Mouse (Mus musculus): Measurements from ENCODE around the gene Pcgf6. TPM values are rescaled to one million over a fixed set of nuclear protein-coding genes. Genes with fewer than 3 reads are reported as not detected.

Gene Pcgf6
- polyA plus RNA-seq, 1 experiment from 2014 or later: 28.0 TPM

DNA sequence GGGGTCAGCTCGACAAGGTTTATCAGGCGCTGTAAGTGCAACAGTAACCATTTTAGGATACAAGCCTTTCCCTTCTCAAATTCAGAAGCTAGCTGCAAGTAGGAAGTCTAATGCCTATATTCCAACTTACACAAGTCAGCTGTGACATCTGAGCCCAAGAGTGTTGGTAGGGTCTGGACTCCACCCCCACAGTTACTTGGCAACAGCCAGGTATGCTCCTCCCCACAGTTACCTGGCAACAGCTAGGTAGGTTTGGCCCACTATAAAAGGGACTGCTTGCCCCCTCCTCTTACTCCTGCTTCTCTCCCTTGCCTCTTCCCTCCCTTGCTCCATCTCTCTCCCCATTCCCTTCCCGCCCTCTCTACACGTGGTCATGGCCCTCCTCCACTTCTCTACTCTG is 1.6 kb downstream of the Pcgf6 start:
- DNase-seq (ENCODE audit: low spot score): no peak
- Histone ChIP-seq H3K36me3 (peaks cover 42% of the 10 kb centered on the region), H3K4me1 (replicated peaks) (peaks cover 28% of the 10 kb centered on the region), H3K27me3 (ENCODE audit: insufficient read depth, poor library complexity, severe bottlenecking) (no peaks in the 10 kb centered on the region), H3K4me3 (peak overlapping the region; percentile 83), H3K9me3 (no peaks in the 10 kb centered on the region), H3K27ac (no peak overlapping the region)
- WGBS: 68% methylated on average over 4 of the region's 4 CpGs

DNA sequence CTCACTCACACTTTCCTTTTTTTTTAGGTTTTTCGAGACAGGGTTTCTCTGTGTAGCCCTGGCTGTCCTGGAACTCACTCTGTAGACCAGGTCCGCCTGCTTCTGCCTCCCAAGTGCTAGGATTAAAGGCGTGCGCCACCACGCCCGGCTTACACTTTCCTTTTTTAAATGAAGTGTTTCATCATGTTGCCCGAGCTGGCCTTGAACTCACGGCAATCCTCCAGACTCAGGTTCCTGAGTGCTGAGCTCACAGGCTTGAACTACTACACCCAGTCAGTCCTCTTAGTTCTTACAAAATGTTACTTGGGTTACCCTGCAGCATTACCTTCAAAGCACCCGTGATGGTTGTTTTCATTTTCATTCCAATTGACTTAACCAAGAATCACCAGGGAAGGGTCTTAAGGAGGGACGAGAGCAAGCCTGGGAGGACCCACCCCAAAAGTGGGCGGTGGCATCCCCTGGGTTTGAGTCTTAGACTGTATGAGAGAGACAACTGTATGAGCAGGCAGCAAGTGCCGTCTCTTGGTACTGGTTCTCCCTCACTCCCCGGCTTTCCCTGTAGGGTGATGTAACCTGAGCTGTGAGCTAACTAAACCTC is 3.4 kb downstream of the Pcgf6 start:
- Histone ChIP-seq H3K36me3 (peaks cover 59% of the 10 kb centered on the region), H3K4me3 (no peak overlapping the region), H3K27me3 (ENCODE audit: insufficient read depth, poor library complexity, severe bottlenecking) (no peaks in the 10 kb centered on the region), H3K4me1 (replicated peaks) (peaks cover 28% of the 10 kb centered on the region), H3K27ac (no peak overlapping the region), H3K9me3 (no peaks in the 10 kb centered on the region)
- DNase-seq (ENCODE audit: low spot score): no peak
- 87% methylated on average over 13 of the region's 13 CpGs for WGBS

DNA sequence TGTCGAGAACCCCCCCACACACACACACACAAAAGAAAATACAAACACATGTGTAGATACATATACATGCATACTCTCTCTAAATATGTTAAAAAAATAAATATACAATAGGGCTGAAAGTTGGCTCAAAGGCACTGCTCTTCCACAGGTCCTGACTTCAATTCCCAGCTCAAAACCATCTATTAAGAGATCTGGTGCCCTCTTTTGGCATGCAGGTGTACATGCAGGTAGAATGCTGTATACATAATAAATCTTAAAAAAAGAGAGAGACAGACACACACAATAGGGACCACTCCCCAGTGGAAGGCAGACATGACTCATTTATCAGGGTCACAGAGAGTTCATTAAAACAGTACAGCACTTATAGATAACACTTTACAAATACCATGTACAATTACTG is 4.4 kb downstream of the Pcgf6 start:
- no peak overlapping the region for H3K4me3 ChIP-seq
- H3K27ac ChIP-seq: no peak overlapping the region
- H3K36me3 ChIP-seq: peaks cover 67% of the 10 kb centered on the region
- no peaks in the 10 kb centered on the region for H3K27me3 ChIP-seq (ENCODE audit: insufficient read depth, poor library complexity, severe bottlenecking)
- 94% methylated on average over 1 of the region's 1 CpGs for WGBS
- no peak for DNase-seq (ENCODE audit: low spot score)
- H3K4me1 ChIP-seq (replicated peaks): peaks cover 28% of the 10 kb centered on the region
- no peaks in the 10 kb centered on the region for H3K9me3 ChIP-seq

DNA sequence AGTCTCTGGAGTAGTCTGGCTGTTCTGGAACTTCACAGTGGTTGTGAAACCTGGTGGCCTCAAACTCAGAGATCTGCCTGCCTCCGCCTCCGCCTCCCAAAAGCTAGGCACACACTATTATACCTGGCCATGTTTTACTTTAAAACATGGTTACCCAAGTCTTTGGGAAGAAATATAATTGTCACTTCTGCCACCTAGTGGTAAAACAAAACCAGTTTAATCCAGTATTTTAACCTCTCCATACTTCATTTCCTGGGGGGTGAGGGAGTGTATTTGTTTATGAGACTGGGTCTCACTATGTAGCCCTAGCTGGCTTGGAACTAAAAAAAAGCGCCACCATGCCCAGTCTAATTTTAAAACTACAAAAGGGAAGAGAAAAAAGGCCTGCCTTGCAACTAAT is 7.1 kb downstream of the Pcgf6 start:
- DNase-seq (ENCODE audit: low spot score): no peak
- whole genome bisulfite sequencing: 94% methylated on average over 3 of the region's 3 CpGs
- Histone ChIP-seq H3K27ac (no peak overlapping the region), H3K9me3 (no peaks in the 10 kb centered on the region), H3K27me3 (ENCODE audit: insufficient read depth, poor library complexity, severe bottlenecking) (no peaks in the 10 kb centered on the region), H3K36me3 (peaks cover 94% of the 10 kb centered on the region), H3K4me1 (replicated peaks) (peaks cover 3% of the 10 kb centered on the region; the same call in 1 of the 2 replicates), H3K4me3 (no peak overlapping the region)

DNA sequence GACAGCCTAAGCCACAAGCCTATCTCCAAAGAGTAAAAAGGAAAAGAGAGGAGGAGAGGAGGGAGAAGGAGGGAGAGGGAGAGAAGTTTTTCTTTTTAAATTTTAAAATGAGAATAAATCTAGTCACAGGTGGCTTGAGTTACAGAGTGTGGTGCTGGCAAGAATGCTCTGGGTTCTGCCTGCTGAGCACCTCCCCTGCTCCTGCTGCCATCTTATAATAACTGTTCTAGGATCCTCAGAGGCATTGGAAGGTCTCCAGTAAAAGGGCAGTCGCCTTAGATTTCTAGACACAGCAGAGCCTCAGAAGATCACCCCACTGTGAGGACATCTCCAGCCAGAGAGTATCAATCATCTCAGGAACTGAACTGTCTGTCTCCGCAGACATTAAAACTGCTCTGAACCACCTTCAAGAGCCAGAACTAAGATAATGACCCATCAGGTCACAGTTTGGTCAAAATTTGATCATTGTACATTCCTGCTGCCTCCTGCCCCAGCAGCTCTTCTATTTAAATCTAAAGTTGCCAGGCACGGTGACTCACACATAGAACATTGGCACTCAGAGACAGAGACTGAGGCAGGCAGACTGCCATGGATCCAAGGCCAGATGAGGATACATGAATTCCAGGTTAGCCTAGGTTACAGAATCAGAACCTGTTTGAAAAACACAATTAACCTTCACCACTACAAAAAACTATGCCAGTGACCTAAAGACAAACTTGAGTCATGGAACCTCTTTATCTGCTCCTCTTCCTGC is 9.8 kb downstream of the Pcgf6 start:
- no peaks in the 10 kb centered on the region for H3K9me3 ChIP-seq
- H3K4me3 ChIP-seq: no peak overlapping the region
- no peaks in the 10 kb centered on the region for H3K4me1 ChIP-seq (replicated peaks)
- peaks cover 96% of the 10 kb centered on the region for H3K36me3 ChIP-seq
- H3K27ac ChIP-seq: no peak overlapping the region
- WGBS: 89% methylated on average over 3 of the region's 3 CpGs
- DNase-seq (ENCODE audit: low spot score): no peak
- no peaks in the 10 kb centered on the region for H3K27me3 ChIP-seq (ENCODE audit: insufficient read depth, poor library complexity, severe bottlenecking)

DNA sequence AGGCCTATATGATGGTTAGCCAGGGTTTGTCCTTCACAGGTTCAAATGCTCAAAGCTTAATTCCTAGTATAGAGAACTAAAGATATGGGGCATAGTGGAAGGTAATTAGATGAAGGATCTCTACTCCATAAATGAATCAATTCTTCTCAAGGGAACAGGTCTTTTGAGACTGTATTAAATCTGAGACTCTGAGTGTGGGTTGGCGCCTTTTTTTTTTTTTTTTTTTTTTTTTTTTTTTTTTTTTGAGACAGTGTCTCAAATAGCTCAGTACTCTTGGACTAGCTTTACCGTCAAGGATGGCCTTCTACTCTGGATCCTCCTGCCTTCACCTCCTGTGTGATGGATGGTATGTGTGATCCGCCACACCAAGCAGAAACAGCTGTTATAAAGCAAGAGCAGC is 14.1 kb downstream of the Pcgf6 start:
- H3K27ac ChIP-seq: no peak overlapping the region
- H3K27me3 ChIP-seq (ENCODE audit: insufficient read depth, poor library complexity, severe bottlenecking): no peaks in the 10 kb centered on the region
- WGBS: 90% methylated on average over 3 of the region's 3 CpGs
- DNase-seq (ENCODE audit: low spot score): no peak
- peaks cover 90% of the 10 kb centered on the region for H3K36me3 ChIP-seq
- H3K9me3 ChIP-seq: no peaks in the 10 kb centered on the region
- H3K4me3 ChIP-seq: no peak overlapping the region
- no peaks in the 10 kb centered on the region for H3K4me1 ChIP-seq (replicated peaks)

DNA sequence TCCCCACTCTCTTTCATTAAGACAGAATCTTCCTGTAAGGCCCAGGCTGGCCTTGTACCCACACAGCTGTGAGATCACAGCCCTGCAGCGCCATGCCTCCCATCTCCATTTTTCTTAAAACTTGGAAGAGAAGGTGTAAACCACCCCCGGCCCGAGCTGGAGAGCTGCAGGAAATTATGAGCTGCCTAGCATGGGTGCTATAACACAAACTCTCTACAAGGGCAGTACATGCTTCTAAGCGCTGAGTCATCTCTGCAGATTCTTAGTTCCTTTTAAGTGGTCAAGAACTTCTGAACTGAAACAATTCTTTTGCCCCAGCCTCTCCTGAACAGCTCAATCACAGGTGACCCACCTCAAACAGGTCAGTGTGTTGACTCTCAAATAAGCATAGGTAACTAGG is 15.8 kb downstream of the Pcgf6 start:
- WGBS: 89% methylated on average over 4 of the region's 4 CpGs
- Histone ChIP-seq H3K4me3 (no peak overlapping the region), H3K9me3 (no peaks in the 10 kb centered on the region), H3K27me3 (ENCODE audit: insufficient read depth, poor library complexity, severe bottlenecking) (no peaks in the 10 kb centered on the region), H3K4me1 (replicated peaks) (no peaks in the 10 kb centered on the region), H3K36me3 (peaks cover 73% of the 10 kb centered on the region), H3K27ac (no peak overlapping the region)
- no peak for DNase-seq (ENCODE audit: low spot score)

DNA sequence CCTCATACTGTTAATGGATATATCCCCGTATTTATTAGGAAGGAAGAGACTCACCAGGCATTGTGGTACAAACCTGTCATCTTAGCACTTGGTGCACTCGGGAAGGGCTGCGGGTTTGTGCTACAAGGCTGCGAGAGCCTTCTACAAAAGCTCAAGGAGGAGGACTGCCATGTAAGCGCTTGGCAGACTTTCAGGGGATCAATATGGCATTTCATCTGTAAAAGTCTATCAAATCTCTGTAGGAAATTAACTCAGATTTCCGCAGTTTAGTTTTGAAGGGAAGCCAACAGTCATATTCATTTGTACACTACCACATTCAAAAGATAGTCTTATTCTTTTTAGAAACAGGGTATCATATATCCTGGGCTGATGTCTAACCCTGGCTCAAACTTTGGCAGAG is 18.9 kb downstream of the Pcgf6 start:
- Histone ChIP-seq H3K27ac (no peak overlapping the region), H3K4me3 (no peak overlapping the region), H3K27me3 (ENCODE audit: insufficient read depth, poor library complexity, severe bottlenecking) (no peaks in the 10 kb centered on the region), H3K4me1 (replicated peaks) (0 out of 2 replicates have a peak, but pooled peaks cover 2% of the 10 kb centered on the region), H3K9me3 (no peaks in the 10 kb centered on the region), H3K36me3 (peaks cover 42% of the 10 kb centered on the region)
- no peak for DNase-seq (ENCODE audit: low spot score)
- 93% methylated on average over 6 of the region's 6 CpGs for WGBS

DNA sequence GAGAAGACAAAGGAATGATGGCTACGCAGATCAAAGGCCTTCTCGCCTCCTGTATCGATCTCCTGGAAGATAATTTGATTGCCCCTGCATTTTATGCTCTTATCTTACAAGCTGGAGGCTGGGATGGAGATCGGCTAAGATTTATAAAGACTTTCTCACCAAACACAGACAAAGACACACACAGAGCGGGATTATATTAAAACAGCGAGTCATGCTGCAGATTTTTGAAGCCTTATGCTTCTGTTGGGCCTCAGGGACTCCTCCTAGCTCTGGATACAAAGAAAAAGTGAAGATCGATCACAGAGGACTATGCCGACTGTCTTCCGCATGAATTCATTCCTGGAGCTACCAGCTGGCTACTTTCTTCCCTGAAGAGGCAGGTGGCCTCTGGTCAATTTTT is 20.9 kb downstream of the Pcgf6 start:
- peak; percentile 9 for DNase-seq (ENCODE audit: low spot score)
- 66% methylated on average over 9 of the region's 9 CpGs for WGBS
- Histone ChIP-seq H3K36me3 (peaks cover 37% of the 10 kb centered on the region), H3K4me3 (no peak overlapping the region), H3K9me3 (no peaks in the 10 kb centered on the region), H3K27me3 (ENCODE audit: insufficient read depth, poor library complexity, severe bottlenecking) (no peaks in the 10 kb centered on the region), H3K4me1 (replicated peaks) (0 out of 2 replicates have a peak, but pooled peaks cover 2% of the 10 kb centered on the region), H3K27ac (peak overlapping the region; percentile 81)

DNA sequence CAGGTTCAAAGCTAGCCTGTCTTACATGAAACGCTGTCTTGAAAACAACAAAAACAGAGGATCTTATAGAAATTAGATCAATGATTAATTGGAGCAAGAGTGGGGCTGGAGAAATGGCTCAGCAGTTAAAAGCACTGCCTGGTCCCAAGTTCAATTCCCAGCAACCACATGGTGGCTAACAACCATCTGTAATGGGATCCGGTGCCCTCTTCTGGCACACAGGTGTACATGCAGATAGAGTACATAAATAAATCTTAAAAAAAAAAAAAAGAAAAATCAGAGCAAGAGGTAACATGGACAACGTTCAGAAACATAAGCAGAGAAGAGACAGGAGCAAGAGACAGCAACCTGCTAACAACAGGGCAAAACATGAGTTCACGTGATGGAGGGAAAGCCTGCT is 24.2 kb downstream of the Pcgf6 start:
- Histone ChIP-seq H3K27me3 (ENCODE audit: insufficient read depth, poor library complexity, severe bottlenecking) (no peaks in the 10 kb centered on the region), H3K36me3 (peaks cover 41% of the 10 kb centered on the region), H3K4me1 (replicated peaks) (0 out of 2 replicates have a peak, but pooled peaks cover 2% of the 10 kb centered on the region), H3K9me3 (no peaks in the 10 kb centered on the region), H3K4me3 (no peak overlapping the region), H3K27ac (no peak overlapping the region)
- 84% methylated on average over 4 of the region's 4 CpGs for WGBS
- no peak for DNase-seq (ENCODE audit: low spot score)

DNA sequence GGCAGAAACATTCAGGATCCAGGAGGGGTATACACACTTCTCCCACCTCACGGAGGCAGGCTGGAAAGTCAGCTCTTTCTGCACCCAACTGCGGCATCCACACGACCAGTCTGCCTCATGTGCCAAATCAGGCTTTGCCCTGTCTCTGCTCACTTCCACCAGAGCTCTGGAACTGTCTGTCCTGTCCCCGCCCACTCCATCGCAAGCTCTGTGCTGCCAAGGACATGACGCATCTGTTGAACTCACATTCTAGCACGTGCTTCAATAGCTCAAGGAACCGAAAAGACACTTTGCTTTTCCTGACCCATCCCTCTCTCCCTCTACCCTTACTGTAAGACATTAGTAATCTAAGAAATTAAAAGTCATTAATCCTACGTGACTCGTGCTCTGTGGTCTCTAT is 25.8 kb downstream of the Pcgf6 start:
- 91% methylated on average over 10 of the region's 10 CpGs for WGBS
- DNase-seq (ENCODE audit: low spot score): no peak

DNA sequence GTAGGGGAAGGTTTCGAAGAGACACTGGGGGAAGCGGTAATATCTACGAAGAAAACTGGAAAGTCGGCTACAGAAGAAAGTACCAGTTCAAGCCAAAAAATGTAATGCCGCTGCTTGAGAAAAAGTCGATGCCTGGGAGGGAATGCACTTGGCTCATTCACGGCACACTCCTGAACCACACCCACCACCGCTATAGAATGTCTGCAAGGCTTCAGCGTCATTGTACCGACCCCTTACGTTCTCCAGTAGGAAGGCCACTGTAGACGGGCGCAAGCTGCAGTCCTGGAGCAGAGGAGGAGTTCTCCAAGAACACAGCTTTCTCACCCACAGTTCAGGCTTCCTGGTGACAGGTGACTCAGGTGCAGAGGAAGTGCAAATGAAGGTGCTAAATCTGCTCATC is 27.2 kb downstream of the Pcgf6 start:
- 93% methylated on average over 13 of the region's 13 CpGs for WGBS
- no peak for DNase-seq (ENCODE audit: low spot score)
- Histone ChIP-seq H3K27ac (no peak overlapping the region), H3K9me3 (no peaks in the 10 kb centered on the region), H3K4me3 (no peak overlapping the region), H3K36me3 (peaks cover 47% of the 10 kb centered on the region), H3K27me3 (ENCODE audit: insufficient read depth, poor library complexity, severe bottlenecking) (no peaks in the 10 kb centered on the region; the same call in 1 of the 2 replicates), H3K4me1 (replicated peaks) (peaks cover 7% of the 10 kb centered on the region)

More for the DNA sequence above, 25.8 kb downstream of the Pcgf6 start:
- H3K27ac ChIP-seq: no peak overlapping the region
- 0 out of 2 replicates have a peak, but pooled peaks cover 2% of the 10 kb centered on the region for H3K4me1 ChIP-seq (replicated peaks)
- no peaks in the 10 kb centered on the region for H3K9me3 ChIP-seq
- H3K36me3 ChIP-seq: peaks cover 47% of the 10 kb centered on the region
- no peak overlapping the region for H3K4me3 ChIP-seq
- no peaks in the 10 kb centered on the region for H3K27me3 ChIP-seq (ENCODE audit: insufficient read depth, poor library complexity, severe bottlenecking)

DNA sequence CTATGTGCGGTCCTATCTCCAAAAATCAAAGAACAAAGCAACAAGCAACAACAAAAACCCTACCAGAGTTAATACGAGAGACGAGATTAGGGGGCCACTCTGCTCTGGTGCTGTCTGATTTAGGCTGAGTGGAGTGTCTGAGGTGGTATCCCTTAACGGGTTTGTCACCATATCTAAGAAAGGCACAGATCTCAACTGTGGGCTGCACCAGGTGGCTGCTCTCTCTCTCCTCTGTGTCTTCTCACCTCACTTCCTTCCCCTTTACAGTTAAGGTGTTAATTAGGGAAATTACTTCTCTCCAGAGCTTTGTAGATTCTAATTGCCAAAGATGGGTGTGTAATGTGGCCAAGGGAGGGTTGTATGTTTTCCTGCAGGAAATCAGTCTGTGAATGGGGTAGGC is 28.0 kb downstream of the Pcgf6 start:
- no peak for DNase-seq (ENCODE audit: low spot score)
- WGBS: 93% methylated on average over 4 of the region's 4 CpGs
- peaks cover 5% of the 10 kb centered on the region for H3K27me3 ChIP-seq (ENCODE audit: insufficient read depth, poor library complexity, severe bottlenecking)
- no peak overlapping the region for H3K27ac ChIP-seq
- peaks cover 12% of the 10 kb centered on the region for H3K4me1 ChIP-seq (replicated peaks)
- no peak overlapping the region for H3K4me3 ChIP-seq
- no peaks in the 10 kb centered on the region for H3K9me3 ChIP-seq
- H3K36me3 ChIP-seq: peaks cover 47% of the 10 kb centered on the region

Data from hindbrain, embryonic 10.5 days (tissue).